Mouse (Mus musculus): ENCODE results near the gene Gm21970. TPM values are rescaled to one million over a fixed set of nuclear protein-coding genes. Genes with fewer than 3 reads are reported as not detected.

Gene Gm21970
- polyA plus RNA-seq, 1 experiment from 2014 or later: not detected

DNA sequence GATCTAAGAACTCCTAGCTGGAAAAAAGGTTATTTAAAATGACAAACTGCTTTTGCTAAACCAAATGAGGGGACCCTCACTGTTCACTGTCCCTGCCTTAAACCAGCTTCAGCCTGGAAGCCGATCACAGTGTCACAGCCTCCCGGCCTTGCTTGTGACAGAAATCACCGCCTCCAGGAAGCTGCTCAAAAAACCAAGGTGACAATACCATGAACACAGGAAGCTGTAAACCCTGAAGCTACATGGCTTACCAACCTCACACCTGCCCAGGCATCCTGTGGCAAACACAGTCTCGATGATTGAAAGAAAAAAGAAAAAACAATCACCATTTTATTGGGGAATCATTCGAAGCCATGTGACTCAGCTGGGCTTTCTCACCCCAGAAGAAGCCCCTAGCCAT, 54.0 kb downstream of the Gm21970 start:
- Histone ChIP-seq H3K4me2 (no peak overlapping the region), H3K4me3 (replicated peaks) (no peak overlapping the region), H3K36me3 (no peaks in the 10 kb centered on the region), H3K27ac (no peak overlapping the region), H3K4me1 (0 out of 2 replicates have a peak, but pooled peaks cover 7% of the 10 kb centered on the region), H3K9me3 (no peaks in the 10 kb centered on the region), H3K27me3 (replicated peaks) (no peaks in the 10 kb centered on the region), H3K9ac (no peak overlapping the region)
- WGBS: 81% methylated on average over 5 of the region's 5 CpGs
- ATAC-seq (ENCODE audit: insufficient read depth, low FRiP score, low read depth): no peak

DNA sequence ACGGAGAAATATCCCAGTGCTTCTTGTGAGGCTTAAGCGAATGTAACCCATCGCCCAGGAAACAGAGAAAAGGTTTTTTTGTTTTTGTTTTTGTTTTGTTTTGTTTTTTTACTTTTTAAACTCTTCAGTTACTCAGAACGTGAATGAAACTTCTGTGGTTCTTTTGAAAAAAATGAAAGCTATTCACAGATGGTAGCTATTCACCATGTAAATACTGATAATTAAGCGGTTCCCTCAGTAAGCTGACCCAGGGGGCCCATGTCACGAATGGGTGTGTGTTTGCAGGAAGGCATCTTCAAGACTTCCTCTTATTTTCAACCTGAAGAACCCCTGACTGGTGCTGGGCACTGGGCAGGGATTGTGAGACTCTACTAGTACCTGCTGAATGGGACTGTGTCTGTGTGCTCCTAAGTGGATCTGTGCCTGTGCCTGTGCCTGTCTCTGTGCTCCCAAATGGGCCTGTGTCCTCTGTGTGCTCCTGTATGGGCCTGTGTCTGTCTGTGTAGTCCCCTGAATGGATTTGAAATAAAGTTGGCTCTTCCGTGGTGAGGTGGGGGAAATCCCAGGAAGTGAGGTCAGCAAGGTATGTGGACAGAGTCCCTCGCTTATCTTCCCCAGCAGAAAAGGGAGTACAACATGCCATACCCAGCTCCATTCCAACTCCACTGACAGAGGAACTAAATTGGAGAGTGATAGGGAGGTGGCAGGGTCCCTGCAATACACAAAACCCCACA, 55.4 kb downstream of the Gm21970 start:
- 66% methylated on average over 8 of the region's 8 CpGs for WGBS
- no peaks in the 10 kb centered on the region for H3K9me3 ChIP-seq
- H3K4me1 ChIP-seq: 0 out of 2 replicates have a peak, but pooled peaks cover 9% of the 10 kb centered on the region

DNA sequence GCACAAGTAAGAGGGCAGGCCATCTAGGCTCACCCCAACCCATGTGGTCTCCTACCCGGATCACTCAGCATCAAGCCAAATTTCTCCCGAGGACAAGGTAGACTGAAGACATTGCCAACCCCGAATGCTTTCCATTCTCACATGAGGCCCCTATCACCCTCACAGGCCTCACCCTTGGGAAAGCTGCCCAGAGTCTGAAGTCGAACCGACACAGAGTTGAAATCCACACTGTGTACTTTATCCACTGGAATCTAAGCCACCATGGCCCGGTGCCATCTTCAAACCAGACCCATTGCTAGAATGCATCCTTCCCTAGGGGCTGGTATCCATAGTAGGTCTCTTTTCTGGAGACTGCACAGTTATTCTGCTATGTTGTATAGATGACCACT, 56.0 kb downstream of the Gm21970 start:
- H3K9ac ChIP-seq: no peak overlapping the region
- H3K4me2 ChIP-seq: no peak overlapping the region
- H3K4me1 ChIP-seq: 0 out of 2 replicates have a peak, but pooled peaks cover 12% of the 10 kb centered on the region
- no peak overlapping the region for H3K27ac ChIP-seq
- H3K9me3 ChIP-seq: no peaks in the 10 kb centered on the region
- no peaks in the 10 kb centered on the region for H3K27me3 ChIP-seq (replicated peaks)
- H3K4me3 ChIP-seq (replicated peaks): no peak overlapping the region
- H3K36me3 ChIP-seq: no peaks in the 10 kb centered on the region
- ATAC-seq (ENCODE audit: insufficient read depth, low FRiP score, low read depth): 0 out of 2 replicates have a peak, but pooled peaks have one; percentile 28
- 59% methylated on average over 6 of the region's 6 CpGs for WGBS

More for the DNA sequence above, 55.4 kb downstream of the Gm21970 start:
- ATAC-seq (ENCODE audit: insufficient read depth, low FRiP score, low read depth): 0 out of 2 replicates have a peak, but pooled peaks have one; percentile 11
- H3K4me2 ChIP-seq: no peak overlapping the region
- H3K36me3 ChIP-seq: no peaks in the 10 kb centered on the region
- H3K9ac ChIP-seq: no peak overlapping the region
- H3K4me3 ChIP-seq (replicated peaks): no peak overlapping the region
- H3K27ac ChIP-seq: no peak overlapping the region
- no peaks in the 10 kb centered on the region for H3K27me3 ChIP-seq (replicated peaks)

DNA sequence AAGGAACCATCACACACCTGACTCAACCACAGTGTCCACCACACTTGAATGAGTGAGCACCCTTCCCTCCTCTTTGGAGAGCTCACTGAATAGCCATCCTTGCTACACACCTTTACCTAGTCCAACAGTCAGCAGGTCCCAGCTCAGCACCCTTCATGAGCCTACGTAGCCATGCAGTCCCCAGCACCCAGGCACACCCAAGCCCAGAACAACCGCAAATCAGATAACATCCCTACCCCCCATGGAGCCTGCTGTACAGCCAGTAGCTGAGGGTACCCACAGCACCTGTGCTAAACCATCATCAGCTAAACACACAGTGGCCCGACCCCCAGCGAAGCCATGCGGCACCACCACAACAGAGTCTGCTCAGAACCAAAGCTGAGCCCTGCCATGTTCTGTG, 56.6 kb downstream of the Gm21970 start:
- H3K9me3 ChIP-seq: no peaks in the 10 kb centered on the region
- ATAC-seq (ENCODE audit: insufficient read depth, low FRiP score, low read depth): no peak
- no peak overlapping the region for H3K27ac ChIP-seq
- 91% methylated on average over 5 of the region's 5 CpGs for WGBS
- H3K9ac ChIP-seq: no peak overlapping the region
- H3K4me1 ChIP-seq: 0 out of 2 replicates have a peak, but pooled peaks cover 15% of the 10 kb centered on the region
- H3K4me3 ChIP-seq (replicated peaks): no peak overlapping the region
- no peaks in the 10 kb centered on the region for H3K36me3 ChIP-seq
- no peaks in the 10 kb centered on the region for H3K27me3 ChIP-seq (replicated peaks)
- H3K4me2 ChIP-seq: no peak overlapping the region

DNA sequence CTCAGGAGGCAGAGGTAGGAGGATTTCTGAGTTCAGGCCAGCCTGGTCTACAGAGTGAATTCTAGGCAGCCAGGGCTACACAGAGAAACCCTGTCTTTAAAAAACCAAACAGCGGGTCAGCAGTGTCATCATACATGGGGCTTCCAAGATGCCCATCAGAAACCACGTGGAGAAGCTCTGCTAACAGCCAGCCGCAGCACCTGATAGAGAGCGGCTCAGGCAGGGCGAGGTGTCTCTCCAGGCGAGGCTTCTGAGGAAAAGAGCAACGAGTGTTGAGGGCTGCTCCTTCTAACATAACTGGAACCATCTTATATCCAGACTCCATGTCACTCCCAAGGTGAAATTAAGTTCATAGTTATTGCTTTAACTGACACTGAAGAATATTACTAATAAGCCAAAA, 57.4 kb downstream of the Gm21970 start:
- Histone ChIP-seq H3K27ac (no peak overlapping the region), H3K9me3 (no peaks in the 10 kb centered on the region), H3K9ac (no peak overlapping the region), H3K4me2 (no peak overlapping the region), H3K36me3 (no peaks in the 10 kb centered on the region), H3K4me1 (0 out of 2 replicates have a peak, but pooled peaks cover 15% of the 10 kb centered on the region), H3K27me3 (replicated peaks) (no peaks in the 10 kb centered on the region), H3K4me3 (replicated peaks) (no peak overlapping the region)
- WGBS: 78% methylated on average over 7 of the region's 7 CpGs
- ATAC-seq (ENCODE audit: insufficient read depth, low FRiP score, low read depth): no peak

DNA sequence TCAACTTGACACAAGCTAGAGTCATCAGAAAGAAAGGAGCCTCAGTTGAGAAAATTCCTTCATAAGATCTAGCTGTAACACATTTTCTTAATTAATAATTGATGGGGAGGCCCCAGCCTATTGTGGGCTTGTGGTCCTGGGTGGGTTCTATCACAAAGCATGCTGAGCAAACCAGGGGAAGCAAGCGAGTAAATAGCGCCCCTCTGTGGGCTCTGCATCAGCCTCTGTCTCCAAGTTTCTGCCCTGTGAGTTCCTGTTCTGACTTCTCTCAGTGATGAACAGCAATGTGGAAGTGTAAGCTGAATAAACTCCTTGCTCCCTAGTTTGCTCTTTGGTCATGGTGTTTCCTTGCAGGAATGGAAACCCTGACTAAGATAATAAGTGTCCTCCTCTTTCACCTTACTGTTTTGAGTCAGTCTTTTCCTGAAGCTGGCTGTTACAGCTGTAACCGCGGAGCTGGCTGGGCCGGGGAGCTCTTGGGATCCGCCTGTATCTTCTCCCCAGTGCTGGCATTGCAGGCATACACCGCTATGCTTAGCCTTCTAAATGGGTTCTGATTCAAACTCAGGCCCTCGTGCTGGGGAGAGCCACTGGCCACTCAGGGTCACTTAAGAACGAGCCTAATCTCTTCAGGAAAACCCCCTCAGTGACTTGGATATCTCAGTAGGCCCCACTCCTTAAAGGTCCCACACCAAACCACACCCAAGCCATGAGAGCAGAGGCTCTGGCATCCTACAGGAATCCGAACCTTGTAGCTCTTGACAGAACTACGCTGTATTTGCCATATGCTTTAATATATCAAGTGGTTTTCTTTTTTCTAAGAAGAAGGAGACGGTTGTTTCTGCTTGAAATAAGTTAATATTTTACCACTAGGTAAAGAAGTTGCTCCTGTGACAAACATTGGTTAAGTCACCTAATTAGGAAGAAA, 58.9 kb downstream of the Gm21970 start:
- ATAC-seq (ENCODE audit: insufficient read depth, low FRiP score, low read depth): no peak
- H3K27ac ChIP-seq: no peak overlapping the region
- H3K9me3 ChIP-seq: no peaks in the 10 kb centered on the region

DNA sequence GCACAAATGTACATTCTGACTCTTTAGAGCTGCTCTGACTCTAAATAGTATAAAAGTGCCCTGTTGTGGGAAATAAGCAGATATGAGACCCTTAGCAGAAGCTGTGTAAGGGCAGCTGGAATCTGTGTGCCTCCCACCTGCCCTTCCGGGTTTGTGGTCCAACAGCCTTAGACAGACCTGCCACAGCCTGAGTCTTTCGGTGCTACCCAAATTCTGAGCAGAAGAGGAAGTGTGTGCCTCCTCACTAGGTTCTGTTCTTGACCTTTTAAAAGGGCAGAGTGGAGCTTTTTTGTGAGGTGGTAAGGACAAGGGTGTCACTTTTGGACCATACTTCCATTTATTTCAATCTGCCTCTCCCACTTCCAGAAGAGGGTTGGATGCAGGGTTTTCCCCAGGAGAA, 60.4 kb downstream of the Gm21970 start:
- H3K9me3 ChIP-seq: no peaks in the 10 kb centered on the region
- 0 out of 2 replicates have a peak overlapping the region, but pooled peaks have one; percentile 7 for H3K27ac ChIP-seq
- H3K4me3 ChIP-seq (replicated peaks): no peak overlapping the region
- H3K9ac ChIP-seq: no peak overlapping the region
- H3K4me2 ChIP-seq: no peak overlapping the region
- no peaks in the 10 kb centered on the region for H3K27me3 ChIP-seq (replicated peaks)
- H3K4me1 ChIP-seq: 0 out of 2 replicates have a peak, but pooled peaks cover 15% of the 10 kb centered on the region
- WGBS: 71% methylated on average over 2 of the region's 2 CpGs
- H3K36me3 ChIP-seq: no peaks in the 10 kb centered on the region
- no peak for ATAC-seq (ENCODE audit: insufficient read depth, low FRiP score, low read depth)

More for the DNA sequence above, 58.9 kb downstream of the Gm21970 start:
- Histone ChIP-seq H3K27me3 (replicated peaks) (no peaks in the 10 kb centered on the region), H3K4me3 (replicated peaks) (no peak overlapping the region), H3K4me2 (no peak overlapping the region), H3K9ac (no peak overlapping the region), H3K36me3 (no peaks in the 10 kb centered on the region), H3K4me1 (0 out of 2 replicates have a peak, but pooled peaks cover 15% of the 10 kb centered on the region)
- WGBS: 78% methylated on average over 12 of the region's 12 CpGs

DNA sequence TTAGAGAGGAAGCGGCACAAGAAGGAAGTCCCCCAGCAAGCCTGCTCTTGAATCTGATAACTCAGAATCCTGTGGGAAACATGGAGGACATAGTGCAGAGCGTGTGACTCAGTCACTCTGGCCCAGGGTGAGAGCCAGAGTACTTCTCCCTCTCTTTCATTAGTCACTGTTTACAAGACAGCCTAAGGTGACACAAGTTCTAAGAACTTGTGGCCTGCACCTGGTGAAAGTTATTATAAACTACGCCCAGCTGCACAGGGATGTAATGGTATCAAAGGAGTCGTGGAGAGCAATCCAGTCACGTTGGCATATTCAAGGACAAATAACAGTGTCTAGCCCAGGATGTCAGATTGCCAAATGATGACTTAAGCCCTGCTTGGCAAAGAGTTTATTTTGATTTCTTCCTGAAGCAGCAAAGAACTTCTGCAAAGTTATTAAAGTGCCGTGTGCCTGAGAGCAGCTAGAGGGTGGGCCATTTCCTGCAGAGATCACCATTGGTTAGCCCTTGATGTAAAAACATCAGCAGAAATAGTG, 60.9 kb downstream of the Gm21970 start:
- Histone ChIP-seq H3K9me3 (no peaks in the 10 kb centered on the region), H3K27me3 (replicated peaks) (no peaks in the 10 kb centered on the region), H3K9ac (no peak overlapping the region), H3K36me3 (no peaks in the 10 kb centered on the region), H3K4me1 (0 out of 2 replicates have a peak, but pooled peaks cover 10% of the 10 kb centered on the region), H3K27ac (0 out of 2 replicates have a peak overlapping the region, but pooled peaks have one; percentile 7), H3K4me2 (no peak overlapping the region), H3K4me3 (replicated peaks) (no peak overlapping the region)
- ATAC-seq (ENCODE audit: insufficient read depth, low FRiP score, low read depth): peak; percentile 64; the same call in 1 of the 2 replicates
- WGBS: 34% methylated on average over 6 of the region's 6 CpGs

DNA sequence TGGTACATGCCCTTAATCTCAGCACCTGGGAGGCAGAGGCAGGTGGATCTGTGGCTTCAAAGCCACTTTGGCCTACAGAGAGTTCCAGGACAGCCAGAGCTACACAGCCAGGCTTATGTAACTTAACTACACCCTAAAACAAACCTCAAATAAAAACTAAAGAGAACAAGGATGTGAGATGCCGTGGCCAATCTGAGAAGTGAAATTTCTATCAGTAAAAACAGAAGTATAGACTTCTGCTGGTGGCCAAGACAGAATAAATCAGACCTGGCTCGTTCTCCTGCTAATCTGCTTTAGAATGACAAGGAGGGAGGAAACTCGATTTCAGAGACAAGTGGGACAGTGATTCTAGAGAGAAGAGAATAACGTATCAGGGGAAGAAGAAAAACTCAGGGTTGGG, 64.3 kb downstream of the Gm21970 start:
- no peak for ATAC-seq (ENCODE audit: insufficient read depth, low FRiP score, low read depth)
- Histone ChIP-seq H3K4me2 (no peak overlapping the region), H3K9me3 (no peaks in the 10 kb centered on the region), H3K36me3 (no peaks in the 10 kb centered on the region), H3K27ac (no peak overlapping the region), H3K4me1 (0 out of 2 replicates have a peak, but pooled peaks cover 8% of the 10 kb centered on the region), H3K4me3 (replicated peaks) (no peak overlapping the region), H3K27me3 (replicated peaks) (no peaks in the 10 kb centered on the region), H3K9ac (no peak overlapping the region)
- WGBS: 70% methylated on average over 4 of the region's 4 CpGs

DNA sequence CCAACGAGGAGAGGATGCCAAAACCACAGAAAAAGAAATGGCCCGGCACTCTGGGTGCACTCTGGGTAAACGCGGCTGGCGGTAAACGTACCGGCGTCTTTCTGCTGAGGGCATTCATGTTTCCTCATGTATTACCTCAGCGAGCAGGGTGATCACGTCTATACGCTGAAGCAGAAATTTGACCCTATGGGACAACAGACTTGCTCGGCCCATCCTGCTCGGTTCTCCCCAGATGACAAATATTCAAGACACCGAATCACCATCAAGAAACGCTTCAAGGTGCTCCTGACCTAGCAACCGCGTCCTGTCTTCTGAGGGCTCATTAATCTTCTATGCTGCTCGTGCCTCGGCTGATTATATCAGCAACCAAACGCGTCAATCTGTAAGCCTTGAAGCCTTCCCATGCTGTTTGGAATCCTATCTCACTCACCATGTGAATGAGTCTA, 66.8 kb downstream of the Gm21970 start:
- 63% methylated on average over 21 of the region's 21 CpGs for WGBS
- no peak overlapping the region for H3K9ac ChIP-seq
- no peaks in the 10 kb centered on the region for H3K9me3 ChIP-seq
- H3K4me3 ChIP-seq (replicated peaks): no peak overlapping the region
- H3K27me3 ChIP-seq (replicated peaks): no peaks in the 10 kb centered on the region
- no peak overlapping the region for H3K4me2 ChIP-seq
- H3K27ac ChIP-seq: no peak overlapping the region
- ATAC-seq (ENCODE audit: insufficient read depth, low FRiP score, low read depth): no peak
- H3K4me1 ChIP-seq: no peaks in the 10 kb centered on the region
- H3K36me3 ChIP-seq: no peaks in the 10 kb centered on the region

DNA sequence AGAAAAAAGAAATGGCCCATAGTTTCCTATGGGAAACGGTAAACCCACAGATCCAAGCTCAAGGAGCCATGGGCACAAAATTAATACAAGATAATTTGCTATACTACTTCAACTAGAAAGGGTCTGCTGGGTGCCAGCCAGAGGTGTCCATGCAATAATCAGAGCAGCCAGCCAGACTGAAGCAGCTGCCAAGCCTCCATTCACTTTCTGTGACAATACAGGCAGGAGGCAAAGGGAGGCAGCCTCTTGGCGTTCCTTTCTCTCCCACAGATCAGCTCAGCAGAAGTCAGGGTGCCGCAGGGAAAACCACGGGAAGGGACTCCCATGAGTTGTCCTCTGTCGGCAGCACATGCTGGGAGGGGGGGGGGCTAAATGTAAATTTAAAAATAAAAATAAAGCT, 67.5 kb downstream of the Gm21970 start:
- H3K27ac ChIP-seq: no peak overlapping the region
- no peak overlapping the region for H3K4me2 ChIP-seq
- 55% methylated on average over 5 of the region's 5 CpGs for WGBS
- H3K27me3 ChIP-seq (replicated peaks): no peaks in the 10 kb centered on the region
- no peaks in the 10 kb centered on the region for H3K36me3 ChIP-seq
- no peak for ATAC-seq (ENCODE audit: insufficient read depth, low FRiP score, low read depth)
- no peak overlapping the region for H3K9ac ChIP-seq
- H3K4me3 ChIP-seq (replicated peaks): no peak overlapping the region
- H3K9me3 ChIP-seq: no peaks in the 10 kb centered on the region
- no peaks in the 10 kb centered on the region for H3K4me1 ChIP-seq
